Mouse (Mus musculus): ENCODE results near the gene Farp1.

Farp1 gene

DNA sequence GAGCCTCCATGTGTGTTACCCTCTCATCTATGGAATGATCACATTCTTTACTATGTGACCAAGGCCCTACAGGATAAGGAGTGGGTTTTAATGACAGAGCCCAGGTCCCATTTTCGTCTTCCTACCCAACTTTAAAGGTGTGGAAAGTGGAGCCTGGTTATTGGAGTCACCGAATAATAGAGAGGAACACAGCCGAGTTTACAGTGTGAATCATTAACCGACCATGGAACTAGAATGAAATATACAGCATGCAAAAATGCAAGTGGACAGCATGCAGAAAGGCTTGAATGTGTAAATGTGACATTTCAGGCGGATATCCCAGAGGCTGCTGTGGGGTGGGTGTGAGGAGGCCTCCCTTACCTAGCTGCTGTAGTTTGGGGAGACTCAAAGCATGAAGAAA is 66.5 kb downstream of the Farp1 start:
- no peak for ATAC-seq (ENCODE audit: insufficient number of reproducible peaks, low FRiP score, low TSS enrichment)

GRCm38 (mm10) chr14:121102599-121102998 is 67.6 kb downstream of the Farp1 start:
- no peak for ATAC-seq (ENCODE audit: insufficient number of reproducible peaks, low FRiP score, low TSS enrichment)

- ATAC-seq (ENCODE audit: insufficient number of reproducible peaks, low FRiP score, low TSS enrichment): no peak
These were observed 68.5 kb downstream of the Farp1 start for GRCm38 (mm10) chr14:121103459-121103858.

GRCm38 (mm10) chr14:121104760-121105329 is 69.8 kb downstream of the Farp1 start:
- no peak for ATAC-seq (ENCODE audit: insufficient number of reproducible peaks, low FRiP score, low TSS enrichment)

- no peak for ATAC-seq (ENCODE audit: insufficient number of reproducible peaks, low FRiP score, low TSS enrichment)
These were observed 71.9 kb downstream of the Farp1 start for GRCm38 (mm10) chr14:121106906-121107305.

DNA sequence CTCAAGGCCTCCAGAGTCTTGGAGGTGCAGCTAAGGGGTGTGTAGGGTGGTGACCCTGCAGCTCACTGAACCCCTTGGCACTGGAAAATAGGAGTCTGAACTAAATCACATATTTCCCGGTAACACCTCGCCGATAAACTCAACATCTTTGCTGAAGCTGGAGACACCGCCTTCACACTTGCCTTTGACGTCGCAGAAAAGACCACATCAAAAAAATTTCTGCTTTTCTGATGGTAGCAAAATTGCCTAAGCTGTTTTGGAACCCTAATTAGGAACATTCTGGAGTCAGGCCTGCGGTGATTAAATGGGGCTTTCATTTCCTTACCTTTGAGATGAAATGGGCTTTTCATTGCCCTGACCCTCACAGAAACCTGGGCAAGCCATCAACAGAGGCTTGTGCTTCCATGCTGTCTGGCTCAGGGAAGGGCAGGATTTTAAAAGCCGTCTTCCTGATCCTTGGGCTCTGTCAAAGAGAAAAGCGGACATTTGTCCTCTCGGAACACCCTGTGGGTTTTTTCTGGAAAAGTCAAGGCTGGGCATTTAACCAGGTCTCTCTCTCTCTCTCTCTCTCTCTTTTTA is 72.8 kb downstream of the Farp1 start:
- ATAC-seq (ENCODE audit: insufficient number of reproducible peaks, low FRiP score, low TSS enrichment): no peak

DNA sequence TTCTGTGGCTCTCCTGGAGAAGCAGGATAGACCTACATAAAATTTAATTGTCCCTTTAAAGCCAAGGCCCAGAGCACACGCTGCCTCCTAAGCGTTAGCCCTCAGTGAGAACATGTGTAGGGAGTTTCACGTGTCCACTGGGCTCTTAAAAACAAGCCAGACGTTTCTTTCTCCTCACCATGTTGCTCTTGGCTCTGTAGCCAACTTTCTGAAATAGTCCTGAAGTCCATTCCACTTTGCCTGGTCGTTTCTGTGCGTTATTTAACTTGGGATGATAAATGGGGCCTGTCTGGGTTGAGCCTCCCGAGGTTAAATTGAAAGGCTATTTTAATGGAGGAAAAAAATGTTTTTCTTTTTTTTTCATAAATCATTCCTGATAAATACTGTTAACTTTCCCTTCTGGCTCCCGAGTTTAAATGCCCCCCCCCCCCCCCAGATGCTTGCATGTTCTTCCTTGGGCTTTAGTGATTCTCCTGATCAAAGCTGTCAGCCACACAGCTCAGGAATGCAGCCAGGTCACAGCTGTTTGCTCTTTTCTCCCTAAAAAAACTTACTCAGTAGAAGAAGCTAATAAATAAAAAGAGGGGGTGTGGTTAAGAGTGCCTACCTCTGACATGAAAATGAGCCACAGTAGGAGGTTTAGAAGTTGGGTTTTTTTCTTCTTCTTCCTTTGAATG is 73.6 kb downstream of the Farp1 start:
- ATAC-seq (ENCODE audit: insufficient number of reproducible peaks, low FRiP score, low TSS enrichment): no peak

DNA sequence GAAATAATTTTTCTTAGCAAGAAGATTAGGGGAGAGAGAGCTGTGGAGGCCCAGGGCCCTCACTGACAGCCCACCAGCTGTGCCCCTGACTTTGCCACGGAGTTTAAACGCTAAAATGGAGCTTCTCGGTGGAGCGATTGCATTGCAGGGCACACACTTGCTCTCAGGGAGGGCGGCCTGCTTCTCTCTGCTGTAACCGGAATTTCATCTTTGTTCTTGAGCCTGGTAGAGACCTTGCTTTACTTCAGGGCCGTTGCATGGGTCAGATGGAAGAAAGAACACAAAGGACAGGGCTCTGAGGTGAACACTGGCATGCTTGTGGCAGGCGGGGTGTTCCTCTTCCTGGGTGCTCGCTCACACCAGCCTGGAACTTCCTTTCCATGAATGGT is 74.1 kb downstream of the Farp1 start:
- no peak for ATAC-seq (ENCODE audit: insufficient number of reproducible peaks, low FRiP score, low TSS enrichment)

DNA sequence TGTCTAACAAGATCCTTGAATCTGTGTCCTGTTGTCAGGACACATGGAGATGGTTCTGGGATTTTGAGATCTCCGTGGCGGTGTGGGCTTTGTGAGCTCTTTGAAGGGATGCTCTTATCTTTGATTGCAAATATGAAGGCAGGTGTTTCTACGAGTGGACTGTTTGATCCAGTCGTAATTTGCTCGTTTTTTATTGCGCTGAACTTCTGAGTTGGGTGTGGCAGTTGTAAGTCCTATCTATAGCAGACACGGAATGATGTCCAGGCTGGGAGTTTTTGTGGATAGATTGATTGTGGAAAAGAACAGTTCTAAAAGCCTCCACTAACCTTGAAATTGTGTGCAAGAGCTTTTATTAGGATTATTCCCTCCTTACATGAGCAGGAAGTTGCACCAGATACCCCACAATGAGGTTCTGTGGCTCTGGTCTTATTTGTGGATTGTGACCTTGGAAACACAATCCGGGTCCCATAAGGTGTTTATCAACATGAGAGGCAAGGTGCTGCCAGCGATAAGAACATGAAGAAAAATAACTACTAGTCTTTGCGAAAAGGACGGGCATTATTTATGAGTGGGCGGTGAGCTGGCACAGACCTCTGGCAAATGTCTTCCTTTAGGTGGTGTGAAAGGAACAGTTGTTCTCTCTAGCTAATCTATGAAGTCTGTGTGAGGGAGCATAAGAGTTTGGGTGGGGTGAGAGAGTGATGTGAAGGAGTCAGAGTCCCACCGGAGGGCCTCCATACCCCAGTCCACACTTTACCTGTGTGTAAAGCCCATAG is 75.7 kb downstream of the Farp1 start:
- ATAC-seq (ENCODE audit: insufficient number of reproducible peaks, low FRiP score, low TSS enrichment): no peak

DNA sequence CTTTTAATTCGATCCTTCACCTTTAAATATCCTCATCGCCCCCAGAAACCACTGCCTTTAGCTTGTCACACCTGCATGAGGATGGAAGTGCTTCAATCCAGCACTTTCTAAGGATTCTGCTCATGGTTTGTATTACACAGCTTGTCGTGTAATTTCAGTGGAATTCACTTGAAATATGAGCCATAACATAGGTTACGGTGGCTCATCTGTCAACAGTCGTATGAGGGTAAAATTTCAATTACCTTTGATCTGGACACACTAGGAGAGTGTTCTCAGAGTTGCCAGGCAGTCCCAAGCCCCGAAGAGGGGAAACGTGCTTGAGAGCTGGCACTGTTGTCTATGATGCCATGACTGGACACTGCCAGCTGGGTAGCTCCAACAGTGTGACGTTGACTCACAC is 77.1 kb downstream of the Farp1 start:
- no peak for ATAC-seq (ENCODE audit: insufficient number of reproducible peaks, low FRiP score, low TSS enrichment)

DNA sequence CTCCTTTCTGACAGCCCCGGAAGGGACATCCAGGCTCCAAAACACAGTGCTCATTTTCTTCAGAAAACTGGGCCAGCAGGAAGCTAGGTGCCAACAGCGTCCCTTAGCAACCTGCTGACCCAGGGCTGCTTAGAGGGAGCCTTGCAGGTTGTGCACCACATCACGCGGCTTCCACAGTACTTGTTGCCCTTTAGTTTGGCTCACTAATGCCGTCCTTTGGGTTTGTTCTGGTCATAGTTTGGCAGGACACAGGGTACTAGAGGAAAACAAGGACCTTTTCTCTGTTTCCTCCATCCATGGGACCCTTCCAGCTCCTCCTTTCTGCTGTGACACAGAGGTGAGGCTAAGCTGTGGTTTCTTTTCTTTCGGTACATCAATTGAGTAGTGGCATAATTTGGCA is 78.8 kb downstream of the Farp1 start:
- ATAC-seq (ENCODE audit: insufficient number of reproducible peaks, low FRiP score, low TSS enrichment): 0 out of 2 replicates have a peak, but pooled peaks have one; percentile 29

DNA sequence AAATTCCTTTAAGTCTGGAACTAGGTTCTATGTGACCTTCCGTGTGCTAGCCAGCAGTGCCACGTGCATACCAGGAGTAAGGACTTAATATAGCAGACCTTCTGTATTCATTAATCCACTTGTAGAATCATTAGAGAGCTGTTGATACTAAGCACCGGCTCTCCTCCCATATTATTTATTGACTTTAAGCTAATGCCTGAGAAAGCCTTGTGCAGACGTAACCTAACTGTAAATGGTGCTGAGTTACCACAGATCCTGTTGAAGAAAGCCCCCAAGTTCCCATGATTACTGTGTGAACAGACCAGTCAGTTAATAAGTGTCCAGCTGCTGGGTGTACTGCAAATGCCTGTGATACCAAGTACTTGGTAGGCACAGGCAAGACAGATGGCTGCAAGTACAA is 81.7 kb downstream of the Farp1 start:
- ATAC-seq (ENCODE audit: insufficient number of reproducible peaks, low FRiP score, low TSS enrichment): no peak

DNA sequence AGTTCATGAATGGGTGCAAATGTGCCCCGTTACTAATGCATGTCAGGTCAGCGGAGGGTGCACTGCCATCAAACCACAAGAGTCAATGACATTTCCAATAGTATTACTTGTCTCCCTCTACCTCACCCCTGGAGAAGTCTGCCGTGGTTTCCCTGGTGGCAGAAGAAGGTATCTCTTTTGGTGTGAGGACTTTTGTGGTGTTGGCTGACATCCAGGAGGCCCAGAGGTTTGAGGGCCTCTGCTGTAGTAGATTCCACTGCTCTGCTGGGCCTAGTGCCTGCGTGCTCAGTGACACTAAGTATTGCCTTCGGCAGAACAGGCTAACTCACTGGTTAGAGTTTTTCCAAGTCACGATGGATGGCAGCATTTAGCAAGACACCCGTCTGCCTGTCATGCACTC is 83.9 kb downstream of the Farp1 start:
- ATAC-seq (ENCODE audit: insufficient number of reproducible peaks, low FRiP score, low TSS enrichment): 0 out of 2 replicates have a peak, but pooled peaks have one; percentile 8

GRCm38 (mm10) chr14:121121664-121122063 is 86.7 kb downstream of the Farp1 start:
- 0 out of 2 replicates have a peak, but pooled peaks have one; percentile 62 for ATAC-seq (ENCODE audit: insufficient number of reproducible peaks, low FRiP score, low TSS enrichment)

- ATAC-seq (ENCODE audit: insufficient number of reproducible peaks, low FRiP score, low TSS enrichment): no peak
These were observed 87.9 kb downstream of the Farp1 start for GRCm38 (mm10) chr14:121122852-121123251.

GRCm38 (mm10) chr14:121124409-121125010 is 89.5 kb downstream of the Farp1 start:
- no peak for ATAC-seq (ENCODE audit: insufficient number of reproducible peaks, low FRiP score, low TSS enrichment)

DNA sequence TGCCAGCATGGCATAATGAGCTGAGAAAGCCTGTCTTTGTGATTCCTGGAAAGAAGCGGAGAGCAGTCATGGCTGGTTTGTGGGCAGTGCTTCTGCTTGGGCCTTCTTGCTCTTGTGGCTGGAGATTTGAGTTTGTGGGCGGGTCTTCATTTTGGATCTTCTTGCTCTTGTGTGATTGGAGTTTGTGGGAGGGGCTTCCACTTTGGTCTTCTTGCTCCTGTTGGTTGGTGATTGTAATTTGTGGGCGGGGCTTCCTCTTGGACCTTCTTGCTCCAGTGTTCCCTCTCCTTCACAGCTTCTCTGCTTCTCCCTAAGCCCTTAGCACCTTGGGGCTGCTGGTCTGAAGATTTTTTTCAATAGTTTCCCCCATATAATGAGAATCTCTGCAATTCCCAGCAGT is 90.7 kb downstream of the Farp1 start:
- ATAC-seq (ENCODE audit: insufficient number of reproducible peaks, low FRiP score, low TSS enrichment): no peak

DNA sequence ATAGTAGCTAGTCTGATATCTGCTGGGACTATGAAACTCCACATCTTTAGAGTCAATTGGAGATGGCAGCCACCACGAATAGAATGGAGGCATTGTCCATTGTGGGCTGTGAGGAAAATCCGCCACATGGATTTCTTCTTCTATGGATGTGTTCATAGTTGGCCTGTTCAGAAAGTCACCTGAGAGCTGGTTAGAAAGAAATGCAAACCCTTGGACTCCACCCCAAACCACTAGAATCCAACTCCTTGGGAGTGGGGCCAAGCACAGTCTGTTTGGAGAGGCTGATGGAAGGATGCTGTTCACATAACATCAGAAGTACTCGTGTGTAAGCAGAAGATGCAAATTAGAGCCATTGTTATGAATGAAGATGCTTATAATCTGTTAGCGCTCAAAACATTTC is 91.3 kb downstream of the Farp1 start:
- no peak for ATAC-seq (ENCODE audit: insufficient number of reproducible peaks, low FRiP score, low TSS enrichment)

GRCm38 (mm10) chr14:121128858-121129800 is 94.1 kb downstream of the Farp1 start:
- ATAC-seq (ENCODE audit: insufficient number of reproducible peaks, low FRiP score, low TSS enrichment): no peak

- ATAC-seq (ENCODE audit: insufficient number of reproducible peaks, low FRiP score, low TSS enrichment): peak; percentile 46; the same call in 1 of the 2 replicates
These were observed 95.4 kb downstream of the Farp1 start for GRCm38 (mm10) chr14:121130351-121130750.
